Mouse (Mus musculus): ENCODE data around the gene Twsg1. TPM values are rescaled to one million over a fixed set of nuclear protein-coding genes. Genes with fewer than 3 reads are reported as not detected.

Gene Twsg1
- total and polyA plus RNA-seq, 2 experiments: 16.3 to 21.2 TPM

DNA sequence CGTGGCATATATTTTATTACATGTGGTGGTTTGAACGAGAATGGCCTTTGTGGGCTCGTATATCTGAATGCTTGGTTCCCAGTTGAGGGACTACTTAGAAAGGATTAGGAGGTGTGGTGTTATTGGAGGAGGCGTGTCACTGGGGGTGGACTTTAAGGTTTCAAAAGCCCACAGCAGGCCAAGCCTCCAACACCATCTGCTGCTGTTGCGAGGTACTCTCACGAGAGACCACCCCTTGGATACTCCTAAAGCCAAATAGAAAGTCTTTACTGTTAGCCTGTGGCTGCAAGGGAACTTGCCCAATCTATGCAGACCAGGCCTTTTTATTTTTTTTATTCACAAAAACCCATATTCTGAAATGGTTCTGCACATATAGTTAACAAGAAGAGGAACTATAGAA, 29.1 kb downstream of the Twsg1 start:
- DNase-seq (ENCODE audit: extremely low read depth, low read depth, low spot score): no peak
- WGBS: 96% methylated on average over 6 of the region's 6 CpGs
- no peaks in the 10 kb centered on the region for H3K27me3 ChIP-seq (ENCODE audit: control insufficient read depth, insufficient read depth, low read length)
- H3K36me3 ChIP-seq (ENCODE audit: control insufficient read depth, insufficient read depth, low read length): peaks cover 2% of the 10 kb centered on the region; the same call in 1 of the 2 replicates
- H3K4me1 ChIP-seq (ENCODE audit: control insufficient read depth, insufficient read depth, low read length): no peaks in the 10 kb centered on the region
- no peak overlapping the region for H3K4me3 ChIP-seq (ENCODE audit: insufficient read depth, low read depth, low read length)
- TF ChIP-seq CTCF (IDR thresholded peaks at IDR 0.05; ENCODE audit: low read depth, low read length) (no peak), POLR2A (IDR thresholded peaks at IDR 0.05; ENCODE audit: extremely low read depth, insufficient read depth, low read length) (no peak)
- H3K9ac ChIP-seq (ENCODE audit: low read depth, low read length): no peak overlapping the region
- H3K79me2 ChIP-seq (ENCODE audit: control insufficient read depth, insufficient read depth, low read length): no peaks in the 10 kb centered on the region
- no peak overlapping the region for H3K27ac ChIP-seq (replicated peaks; ENCODE audit: insufficient read depth, low read depth, low read length)

GRCm38 (mm10) chr17:65919235-65919634, 31.8 kb downstream of the Twsg1 start:
- Histone ChIP-seq H3K4me1 (ENCODE audit: control insufficient read depth, insufficient read depth, low read length) (no peaks in the 10 kb centered on the region), H3K4me3 (ENCODE audit: insufficient read depth, low read depth, low read length) (no peak overlapping the region), H3K27me3 (ENCODE audit: control insufficient read depth, insufficient read depth, low read length) (no peaks in the 10 kb centered on the region), H3K36me3 (ENCODE audit: control insufficient read depth, insufficient read depth, low read length) (no peaks in the 10 kb centered on the region), H3K9ac (ENCODE audit: low read depth, low read length) (no peak overlapping the region), H3K79me2 (ENCODE audit: control insufficient read depth, insufficient read depth, low read length) (no peaks in the 10 kb centered on the region), H3K27ac (replicated peaks; ENCODE audit: insufficient read depth, low read depth, low read length) (no peak overlapping the region)
- DNase-seq (ENCODE audit: extremely low read depth, low read depth, low spot score): no peak
- 74% methylated on average over 3 of the region's 3 CpGs for WGBS
- TF ChIP-seq CTCF (IDR thresholded peaks at IDR 0.05; ENCODE audit: low read depth, low read length) (no peak), POLR2A (IDR thresholded peaks at IDR 0.05; ENCODE audit: extremely low read depth, insufficient read depth, low read length) (no peak)

DNA sequence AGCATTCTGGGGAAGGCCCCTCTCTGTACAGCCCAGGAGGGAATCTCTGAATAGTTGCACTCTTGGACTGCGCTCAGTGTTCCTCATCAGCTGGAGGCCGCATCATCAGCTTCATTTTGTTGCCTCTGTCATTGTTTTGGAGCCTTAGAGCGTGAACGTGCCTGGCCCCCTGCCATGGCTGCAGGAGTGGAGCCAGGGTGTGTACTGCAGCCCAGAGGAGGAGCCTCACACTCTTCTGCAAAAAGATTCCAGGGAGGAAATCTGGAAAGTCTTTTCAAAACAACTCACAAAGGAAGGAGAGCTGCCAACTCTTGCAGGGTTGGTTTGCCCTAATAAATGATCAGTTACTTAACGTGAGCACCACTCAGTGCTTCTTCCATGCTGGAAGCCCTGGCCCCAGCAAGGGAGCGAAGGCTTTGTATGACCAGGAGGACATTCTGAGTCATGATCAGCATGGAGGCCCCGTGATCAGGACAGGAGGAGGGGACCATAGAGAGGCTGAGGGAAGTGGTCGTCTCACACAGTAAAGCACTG, 34.8 kb downstream of the Twsg1 start:
- no peak overlapping the region for H3K9ac ChIP-seq (ENCODE audit: low read depth, low read length)
- no peaks in the 10 kb centered on the region for H3K79me2 ChIP-seq (ENCODE audit: control insufficient read depth, insufficient read depth, low read length)
- DNase-seq (ENCODE audit: extremely low read depth, low read depth, low spot score): peak; percentile 5
- H3K4me3 ChIP-seq (ENCODE audit: insufficient read depth, low read depth, low read length): no peak overlapping the region
- TF ChIP-seq POLR2A (IDR thresholded peaks at IDR 0.05; ENCODE audit: extremely low read depth, insufficient read depth, low read length): no peak
- TF ChIP-seq CTCF (IDR thresholded peaks at IDR 0.05; ENCODE audit: low read depth, low read length): no peak
- H3K4me1 ChIP-seq (ENCODE audit: control insufficient read depth, insufficient read depth, low read length): no peaks in the 10 kb centered on the region
- 0 out of 2 replicates have a peak overlapping the region, but pooled peaks have one; percentile 12 for H3K27ac ChIP-seq (replicated peaks; ENCODE audit: insufficient read depth, low read depth, low read length)
- WGBS: 60% methylated on average over 8 of the region's 8 CpGs
- no peaks in the 10 kb centered on the region for H3K27me3 ChIP-seq (ENCODE audit: control insufficient read depth, insufficient read depth, low read length)
- H3K36me3 ChIP-seq (ENCODE audit: control insufficient read depth, insufficient read depth, low read length): no peaks in the 10 kb centered on the region

DNA sequence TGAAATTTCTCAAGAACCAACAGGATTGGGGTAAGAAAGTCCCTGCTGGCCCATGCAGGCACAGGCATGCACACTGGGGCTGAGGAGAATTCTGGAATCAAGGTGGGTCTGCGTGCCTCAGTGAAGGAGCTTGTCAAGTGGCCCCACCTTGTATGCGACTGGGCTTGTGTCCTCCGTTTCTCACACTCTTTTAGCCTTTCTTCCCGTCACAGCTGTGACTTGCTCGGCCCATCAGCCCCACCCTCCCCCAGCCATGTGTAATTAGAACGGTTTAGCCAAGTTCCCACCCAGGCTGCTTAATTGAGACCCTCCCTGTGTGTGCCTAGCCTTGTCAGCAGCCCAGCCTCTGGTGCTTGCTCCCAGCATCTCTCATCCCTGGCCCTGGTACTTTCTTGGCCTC, 36.9 kb downstream of the Twsg1 start:
- no peaks in the 10 kb centered on the region for H3K79me2 ChIP-seq (ENCODE audit: control insufficient read depth, insufficient read depth, low read length)
- H3K9ac ChIP-seq (ENCODE audit: low read depth, low read length): no peak overlapping the region
- no peak overlapping the region for H3K27ac ChIP-seq (replicated peaks; ENCODE audit: insufficient read depth, low read depth, low read length)
- no peaks in the 10 kb centered on the region for H3K27me3 ChIP-seq (ENCODE audit: control insufficient read depth, insufficient read depth, low read length)
- no peaks in the 10 kb centered on the region for H3K4me1 ChIP-seq (ENCODE audit: control insufficient read depth, insufficient read depth, low read length)
- 88% methylated on average over 6 of the region's 6 CpGs for WGBS
- no peak for DNase-seq (ENCODE audit: extremely low read depth, low read depth, low spot score)
- no peak overlapping the region for H3K4me3 ChIP-seq (ENCODE audit: insufficient read depth, low read depth, low read length)
- no peak for TF ChIP-seq POLR2A (IDR thresholded peaks at IDR 0.05; ENCODE audit: extremely low read depth, insufficient read depth, low read length)
- no peak for TF ChIP-seq CTCF (IDR thresholded peaks at IDR 0.05; ENCODE audit: low read depth, low read length)
- H3K36me3 ChIP-seq (ENCODE audit: control insufficient read depth, insufficient read depth, low read length): no peaks in the 10 kb centered on the region

DNA sequence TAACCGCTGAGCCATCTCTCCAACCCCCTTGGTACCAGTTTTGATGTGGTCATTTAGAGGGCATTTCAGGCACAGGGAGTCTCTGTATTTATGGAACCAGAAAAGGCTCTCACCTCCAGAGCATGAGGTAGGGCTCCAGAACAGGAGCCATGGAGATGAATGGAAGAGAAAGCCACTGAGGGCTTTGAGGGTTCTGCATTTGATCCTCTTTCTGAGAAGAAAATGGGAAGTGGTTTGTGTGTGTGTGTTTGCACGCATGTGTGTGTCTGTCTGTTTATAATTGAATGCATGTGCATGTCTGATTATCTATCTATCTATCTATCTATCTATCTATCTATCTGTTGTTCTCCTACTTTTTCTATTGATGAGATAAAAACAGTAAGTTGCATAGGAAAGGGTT, 38.8 kb downstream of the Twsg1 start:
- DNase-seq (ENCODE audit: extremely low read depth, low read depth, low spot score): no peak
- no peak overlapping the region for H3K9ac ChIP-seq (ENCODE audit: low read depth, low read length)
- WGBS: 98% methylated on average over 2 of the region's 2 CpGs
- no peaks in the 10 kb centered on the region for H3K4me1 ChIP-seq (ENCODE audit: control insufficient read depth, insufficient read depth, low read length)
- TF ChIP-seq CTCF (IDR thresholded peaks at IDR 0.05; ENCODE audit: low read depth, low read length) (no peak), POLR2A (IDR thresholded peaks at IDR 0.05; ENCODE audit: extremely low read depth, insufficient read depth, low read length) (no peak)
- no peak overlapping the region for H3K4me3 ChIP-seq (ENCODE audit: insufficient read depth, low read depth, low read length)
- H3K79me2 ChIP-seq (ENCODE audit: control insufficient read depth, insufficient read depth, low read length): no peaks in the 10 kb centered on the region
- no peaks in the 10 kb centered on the region for H3K36me3 ChIP-seq (ENCODE audit: control insufficient read depth, insufficient read depth, low read length)
- H3K27ac ChIP-seq (replicated peaks; ENCODE audit: insufficient read depth, low read depth, low read length): no peak overlapping the region
- no peaks in the 10 kb centered on the region for H3K27me3 ChIP-seq (ENCODE audit: control insufficient read depth, insufficient read depth, low read length)

DNA sequence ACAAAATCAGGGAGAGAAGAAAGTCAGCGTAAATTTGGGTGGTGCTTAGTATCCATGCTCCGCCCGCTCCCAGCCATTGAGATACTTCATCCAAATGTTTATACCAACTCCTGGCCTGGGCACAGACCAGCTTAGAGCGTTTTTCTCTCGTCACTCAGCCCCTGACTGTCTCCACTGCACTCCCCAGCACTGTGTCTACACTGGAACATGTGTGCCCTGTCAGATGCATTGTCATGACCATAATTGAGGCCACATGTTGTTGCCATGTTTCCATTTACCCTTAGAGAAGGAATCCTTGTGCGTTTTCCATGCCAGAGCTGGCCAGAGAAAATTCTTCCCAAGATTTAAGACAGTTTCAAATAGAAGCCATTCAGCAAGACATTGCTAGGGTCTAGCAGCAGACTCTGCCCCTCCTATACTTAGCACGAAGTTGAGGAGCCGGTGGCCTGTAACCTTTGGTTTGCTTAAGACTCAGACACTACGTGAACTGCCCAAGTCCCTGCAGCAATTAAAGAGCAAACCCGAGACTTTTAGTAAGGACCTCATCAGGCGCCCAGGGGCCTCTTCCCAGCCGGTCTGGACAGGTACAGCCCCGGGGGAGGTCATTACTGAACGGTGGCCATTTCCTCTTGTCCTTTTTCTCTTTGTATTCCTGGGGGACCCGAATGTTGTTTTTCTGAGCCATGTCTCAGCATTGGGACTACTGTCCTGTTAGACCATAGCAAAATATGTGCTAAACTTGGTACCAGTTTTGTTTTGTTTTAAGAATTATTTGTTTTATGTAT, 39.5 kb downstream of the Twsg1 start:
- WGBS: 92% methylated on average over 15 of the region's 15 CpGs
- H3K4me3 ChIP-seq (ENCODE audit: insufficient read depth, low read depth, low read length): no peak overlapping the region
- DNase-seq (ENCODE audit: extremely low read depth, low read depth, low spot score): no peak

More for the DNA sequence above, 39.5 kb downstream of the Twsg1 start:
- Histone ChIP-seq H3K36me3 (ENCODE audit: control insufficient read depth, insufficient read depth, low read length) (no peaks in the 10 kb centered on the region), H3K27me3 (ENCODE audit: control insufficient read depth, insufficient read depth, low read length) (no peaks in the 10 kb centered on the region), H3K79me2 (ENCODE audit: control insufficient read depth, insufficient read depth, low read length) (no peaks in the 10 kb centered on the region), H3K9ac (ENCODE audit: low read depth, low read length) (no peak overlapping the region), H3K4me1 (ENCODE audit: control insufficient read depth, insufficient read depth, low read length) (no peaks in the 10 kb centered on the region), H3K27ac (replicated peaks; ENCODE audit: insufficient read depth, low read depth, low read length) (no peak overlapping the region)
- TF ChIP-seq CTCF (IDR thresholded peaks at IDR 0.05; ENCODE audit: low read depth, low read length) (no peak), POLR2A (IDR thresholded peaks at IDR 0.05; ENCODE audit: extremely low read depth, insufficient read depth, low read length) (no peak)

Data from liver, adult 2 months (tissue).